Comparison of ENCODE assay signal across 9 mouse cellular contexts in the genomic region with DNA sequence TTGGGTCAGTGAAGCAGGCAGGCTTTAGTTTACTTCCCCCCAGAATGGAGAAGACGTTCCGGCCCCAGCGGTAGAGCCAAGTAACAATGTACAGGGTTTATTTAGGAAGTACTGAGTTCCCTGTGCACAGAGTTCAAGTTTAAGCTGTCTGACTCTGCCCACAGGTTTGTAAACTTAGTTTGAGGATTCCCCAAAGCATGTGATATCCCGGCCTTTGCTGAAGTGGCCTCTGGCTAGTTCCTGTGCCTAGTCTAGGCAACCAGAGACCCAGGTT.
DNase-seq lines count a peak whose midpoint lies in the region; ATAC-seq and TF ChIP-seq lines count a peak whose summit lies in the region.
"Had no signal": no experiment of that assay in that cellular context is flagged by ENCODE, and none has a peak within 500 bp of the region (broad histone marks: within the 10 kb centered on the region; RNA-seq: fewer than 3 reads in every experiment).

No protein-coding gene starts in this region.

- H3K27ac ChIP-seq in cerebellum, adult 2 months (ENCODE audit: insufficient read depth, low read length): peak overlapping the region; percentile 99
- H3K27ac ChIP-seq in lung, postnatal 0 days (ENCODE audit: low read length): no peak overlapping the region
- no peak overlapping the region for H3K27ac ChIP-seq in liver, embryonic 13.5 days
- H3K27ac ChIP-seq in stomach, embryonic 16.5 days (ENCODE audit: low read length): peak overlapping the region; percentile 68; the same call in 1 of the 2 replicates

- no peak overlapping the region for H3K9ac ChIP-seq in lung, postnatal 0 days (replicated peaks; ENCODE audit: low read depth)
- H3K9ac ChIP-seq in liver, embryonic 13.5 days: peak overlapping the region; percentile 66; the same call in 1 of the 2 replicates
- peak overlapping the region; percentile 79 for H3K9ac ChIP-seq in stomach, embryonic 16.5 days (ENCODE audit: low read length)

- no peak for TF ChIP-seq EP300 in lung, postnatal 0 days (IDR thresholded peaks at IDR 0.05)

- H3K27me3 ChIP-seq in cerebellum, adult 2 months (ENCODE audit: control insufficient read depth, insufficient read depth, low read length): no peaks in the 10 kb centered on the region
- H3K27me3 ChIP-seq in lung, postnatal 0 days (replicated peaks; ENCODE audit: insufficient read depth, low read length): no peaks in the 10 kb centered on the region
- H3K27me3 ChIP-seq in liver, embryonic 13.5 days: peaks cover 37% of the 10 kb centered on the region
- no peaks in the 10 kb centered on the region for H3K27me3 ChIP-seq in stomach, embryonic 16.5 days (ENCODE audit: control insufficient read depth, insufficient read depth, low read length)

- no peaks in the 10 kb centered on the region for H3K36me3 ChIP-seq in lung, postnatal 0 days (ENCODE audit: insufficient read depth, low read length)
- no peaks in the 10 kb centered on the region; the same call in 1 of the 2 replicates for H3K36me3 ChIP-seq in liver, embryonic 13.5 days
- H3K36me3 ChIP-seq in stomach, embryonic 16.5 days (ENCODE audit: control insufficient read depth, insufficient read depth, low read length): no peaks in the 10 kb centered on the region

- no peak for DNase-seq in cerebellum, adult 2 months
- DNase-seq in cerebellum, adult 11 months: no peak
- DNase-seq in lung, postnatal 0 days (ENCODE audit: low spot score): no peak
- DNase-seq in lung, postnatal 14 days: no peak
- no peak for DNase-seq in liver, embryonic 13.5 days
- DNase-seq in gastrocnemius, postnatal 36 days: no peak
- DNase-seq in right cerebral cortex, postnatal 14 days: no peak

- intact Hi-C loops in gastrocnemius, postnatal 36 days (cut with DNase I): no loop called here

- H3K4me2 ChIP-seq in lung, postnatal 0 days (replicated peaks; ENCODE audit: low read depth, low read length): peak overlapping the region; percentile 92
- peak overlapping the region; percentile 71 for H3K4me2 ChIP-seq in liver, embryonic 13.5 days
- H3K4me2 ChIP-seq in stomach, embryonic 16.5 days (ENCODE audit: low read depth, low read length): peak overlapping the region; percentile 84

- H3K4me3 ChIP-seq in cerebellum, adult 2 months (replicated peaks; ENCODE audit: insufficient read depth, low read depth, low read length): peak overlapping the region; percentile 98
- no peak overlapping the region for H3K4me3 ChIP-seq in lung, postnatal 0 days (ENCODE audit: low read depth, low read length)
- peak overlapping the region; percentile 63 for H3K4me3 ChIP-seq in liver, embryonic 13.5 days (replicated peaks)
- peak overlapping the region; percentile 75 for H3K4me3 ChIP-seq in stomach, embryonic 16.5 days (replicated peaks; ENCODE audit: low read length)

- peaks cover 49% of the 10 kb centered on the region for H3K4me1 ChIP-seq in cerebellum, adult 2 months (ENCODE audit: control insufficient read depth, insufficient read depth, low read length)
- peaks cover 56% of the 10 kb centered on the region; the same call in 1 of the 2 replicates for H3K4me1 ChIP-seq in lung, postnatal 0 days (ENCODE audit: insufficient read depth, low read depth, low read length)
- H3K4me1 ChIP-seq in liver, embryonic 13.5 days (replicated peaks): peaks cover 70% of the 10 kb centered on the region
- peaks cover 75% of the 10 kb centered on the region for H3K4me1 ChIP-seq in stomach, embryonic 16.5 days (ENCODE audit: control insufficient read depth, insufficient read depth, low read length)

- no peak for TF ChIP-seq POLR2A in cerebellum, adult 2 months (IDR thresholded peaks at IDR 0.05; ENCODE audit: borderline replicate concordance, insufficient read depth, low read length)

- ATAC-seq in lung, postnatal 0 days: no peak
- no peak for ATAC-seq in liver, embryonic 13.5 days (ENCODE audit: low read depth)
- no peak for ATAC-seq in stomach, embryonic 16.5 days (ENCODE audit: insufficient read depth, low FRiP score)

- WGBS in cerebellum, adult 2 months: 5% methylated on average over 4 of the region's 4 CpGs
- 16% methylated on average over 4 of the region's 4 CpGs for WGBS in lung, postnatal 0 days
- 38% methylated on average over 4 of the region's 4 CpGs for whole genome bisulfite sequencing in liver, embryonic 13.5 days (ENCODE audit: insufficient replicate concordance)
- WGBS in stomach, embryonic 16.5 days: 30% methylated on average over 4 of the region's 4 CpGs

- TF ChIP-seq CTCF in cerebellum, adult 2 months (IDR thresholded peaks at IDR 0.05; ENCODE audit: borderline replicate concordance, insufficient read depth, low read depth, low read length): no peak
- no peak for TF ChIP-seq CTCF in lung, postnatal 0 days (IDR thresholded peaks at IDR 0.05)

- no peaks in the 10 kb centered on the region for H3K9me3 ChIP-seq in lung, postnatal 0 days (ENCODE audit: low read length)
- H3K9me3 ChIP-seq in liver, embryonic 13.5 days (replicated peaks): no peaks in the 10 kb centered on the region
- H3K9me3 ChIP-seq in stomach, embryonic 16.5 days (replicated peaks; ENCODE audit: control insufficient read depth, low read length): no peaks in the 10 kb centered on the region
- H3K9me3 ChIP-seq: megakaryocyte, embryonic 14.5 days had no signal

Comparison
In these comparisons a context has a peak if more than half of its experiments do, and no peak if none do; other contexts are left out.
1. H3K27ac ChIP-seq: peak in cerebellum, adult 2 months (single experiment) and stomach, embryonic 16.5 days (single experiment); none in lung, postnatal 0 days (single experiment) and liver, embryonic 13.5 days (single experiment).
2. Peak in every context shown above with its lines, with median percentiles within 50 percentile points of each other: H3K4me2 ChIP-seq.